Mouse (Mus musculus) small intestine, adult 2 months (tissue): ENCODE measurements around the gene Prune1. TPM values are rescaled to one million over a fixed set of nuclear protein-coding genes. Genes with fewer than 3 reads are reported as not detected.
A peak's percentile ranks its signal among the peaks of the same experiment; 100 is the strongest.

ENCODE experiments used
- H3K27ac ChIP-seq: fragments of 200-500 bp; 2 replicates; pipeline ENCODE4 v1.5.1; 2012; ENCODE audit warnings: low read depth, low read length, control low read depth, inconsistent platforms; ENCODE audit not compliant: insufficient read depth
- H3K27me3 ChIP-seq: fragments of 200-500 bp; 2 replicates; pipeline ENCODE4 v1.6.1; 2012; ENCODE audit warnings: mild to moderate bottlenecking, moderate library complexity, low read length, inconsistent platforms; ENCODE audit not compliant: control insufficient read depth, insufficient read depth
- H3K36me3 ChIP-seq: fragments of 200-500 bp; 2 replicates; pipeline ENCODE4 v1.6.1; 2012; ENCODE audit warnings: mild to moderate bottlenecking, low read length, control low read depth, inconsistent platforms; ENCODE audit not compliant: control insufficient read depth, insufficient read depth
- H3K4me1 ChIP-seq: fragments of 200-500 bp; 2 replicates; pipeline ENCODE4 v1.6.1; 2012; ENCODE audit warnings: low read length, inconsistent platforms, mixed read lengths; ENCODE audit not compliant: control insufficient read depth, insufficient read depth, insufficient read length
- H3K4me3 ChIP-seq: fragments of 200-500 bp; 2 replicates; pipeline ENCODE4 v1.5.1; 2012; ENCODE audit warnings: low read depth, mild to moderate bottlenecking, control low read depth, inconsistent platforms, low read length, moderate library complexity
- CTCF ChIP-seq: fragments of 200-500 bp; IDR thresholded peaks from 2 replicates; pipeline ENCODE4 v1.5.1; 2012; ENCODE audit warnings: low read depth, mild to moderate bottlenecking, control low read depth, inconsistent platforms, low read length, moderate library complexity, mixed read lengths; ENCODE audit not compliant: insufficient replicate concordance, insufficient read length; ENCODE audit errors: extremely low read depth
- POLR2A ChIP-seq: fragments of 200-500 bp; IDR thresholded peaks from 2 replicates; pipeline ENCODE4 v1.6.1; 2012; ENCODE audit warnings: low read depth, mild to moderate bottlenecking, control low read depth, inconsistent platforms, low read length, moderate library complexity
- WGBS: fragments of 180-500 bp; shearing (Covaris S2); methylation state at CpG from one replicate; pipeline ENCODE4 v1.1.7; 2018; 5-methylcytosine and 5-hydroxymethylcytosine counted together
- polyA plus RNA-seq: library from polyadenylated mRNA; depleted of rRNA; stranded (reverse); fragments of >200 nt; gene quantifications from 2 replicates; pipeline ENCODE4 v1.2.3, GENCODE M21; 2012

Prune1 gene
- polyA plus RNA-seq, 1 experiment = 11.5 TPM

DNA sequence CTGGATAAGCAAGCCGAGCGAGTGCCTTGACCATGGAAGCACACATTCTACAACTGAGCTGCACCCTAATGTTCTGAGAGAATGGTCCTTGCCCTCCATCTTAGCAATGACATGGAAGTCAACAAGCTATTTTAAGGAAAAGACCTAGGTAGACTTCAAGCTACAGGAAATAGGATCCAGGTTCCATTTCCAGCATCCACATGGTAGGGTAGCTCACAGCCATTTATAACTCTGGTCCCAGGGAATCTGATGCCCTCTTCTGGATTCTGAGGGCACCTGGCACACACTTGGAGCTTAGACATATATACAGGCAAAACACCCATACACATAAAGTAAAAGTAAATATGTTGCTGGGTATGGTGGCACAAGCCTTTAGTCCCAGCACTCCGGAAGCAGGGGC lies 15.8 kb downstream of the Prune1 start:
- TF ChIP-seq POLR2A (no peak), CTCF (no peak)
- Histone ChIP-seq H3K4me3 (no peak overlapping the region), H3K4me1 (peaks cover 5% of the 10 kb centered on the region), H3K36me3 (peaks cover 13% of the 10 kb centered on the region), H3K27ac (no peak overlapping the region), H3K27me3 (no peaks in the 10 kb centered on the region)
- 97% methylated on average over 3 of the region's 3 CpGs for WGBS

DNA sequence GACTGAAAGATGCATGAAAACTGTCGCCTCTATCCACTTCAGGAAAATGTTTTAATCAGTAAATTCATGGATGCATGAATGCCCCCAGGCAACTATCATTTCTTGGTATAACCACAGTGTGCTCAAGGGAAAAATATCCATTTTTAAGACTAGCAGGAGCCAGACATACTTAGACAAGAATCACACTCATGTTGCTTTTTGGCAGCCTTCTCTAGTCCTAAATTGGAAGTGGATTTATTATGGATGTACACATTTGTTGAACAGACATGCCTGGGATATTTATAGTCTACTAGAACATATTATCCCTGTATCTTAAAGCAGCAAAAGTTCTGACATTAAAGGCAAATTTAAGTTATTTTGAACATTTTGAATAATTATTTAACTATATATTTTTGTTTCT lies 17.2 kb downstream of the Prune1 start:
- H3K27ac ChIP-seq = no peak overlapping the region
- 77% methylated on average over 1 of the region's 1 CpGs for WGBS
- H3K4me3 ChIP-seq = no peak overlapping the region
- TF ChIP-seq POLR2A (no peak), CTCF (no peak)
- H3K4me1 ChIP-seq = peaks cover 5% of the 10 kb centered on the region
- H3K36me3 ChIP-seq = peaks cover 18% of the 10 kb centered on the region
- H3K27me3 ChIP-seq = no peaks in the 10 kb centered on the region

DNA sequence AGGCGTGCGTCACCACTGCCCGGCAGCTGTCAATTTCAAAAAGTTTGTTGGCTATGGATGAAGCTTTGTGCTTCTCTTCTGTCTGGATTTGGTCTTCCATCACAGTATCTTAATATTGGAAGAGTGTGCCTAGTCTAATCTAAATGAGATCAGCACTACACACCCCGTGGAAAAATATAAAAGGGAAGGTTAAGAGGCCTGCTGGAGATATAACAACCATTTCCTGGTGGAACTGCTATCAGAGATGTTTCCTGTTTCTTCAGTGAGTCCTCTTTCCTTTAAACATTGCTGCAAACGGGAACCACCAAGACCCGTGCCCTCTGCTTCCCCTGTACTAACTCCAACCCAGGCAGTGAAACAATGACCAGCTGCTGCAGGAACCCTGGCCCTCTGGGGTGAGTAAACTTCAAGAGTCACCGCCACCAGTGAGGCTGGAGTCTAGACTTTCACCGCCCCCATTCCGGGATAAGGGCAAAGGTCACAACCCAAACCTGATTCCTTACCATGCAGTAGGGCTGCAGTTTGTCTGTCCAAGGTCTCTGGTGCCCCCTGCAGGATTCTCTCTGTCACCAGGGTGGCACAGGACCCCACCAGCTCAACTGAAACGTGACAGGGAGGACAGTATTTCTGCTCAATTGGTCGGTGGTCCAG lies 18.7 kb downstream of the Prune1 start:
- H3K4me3 ChIP-seq = no peak overlapping the region; the same call in 1 of the 2 replicates
- WGBS = 32% methylated on average over 11 of the region's 11 CpGs
- peaks cover 5% of the 10 kb centered on the region for H3K4me1 ChIP-seq
- peaks cover 21% of the 10 kb centered on the region for H3K36me3 ChIP-seq
- no peaks in the 10 kb centered on the region for H3K27me3 ChIP-seq
- TF ChIP-seq POLR2A (no peak), CTCF (peak; percentile 81; the same call in 1 of the 2 replicates)
- peak overlapping the region; percentile 25; the same call in 1 of the 2 replicates for H3K27ac ChIP-seq

DNA sequence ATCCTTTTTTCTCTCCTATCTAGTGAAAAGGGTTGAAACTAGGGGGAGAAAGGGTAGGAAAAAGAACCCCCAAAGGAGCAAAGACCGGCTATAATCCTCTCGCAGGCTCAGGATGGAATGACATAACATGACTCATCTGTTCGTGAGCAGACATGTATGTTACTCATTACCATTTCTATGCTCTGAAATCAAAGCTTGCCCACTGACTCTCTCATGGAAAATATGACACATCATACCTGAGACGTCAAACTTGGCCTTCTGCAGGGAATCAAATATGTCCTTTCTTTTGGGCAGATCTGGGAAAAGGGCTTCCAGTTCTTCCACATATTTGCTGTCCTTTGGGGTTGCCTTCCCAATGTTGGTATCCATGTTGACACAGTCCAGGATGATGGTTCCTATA lies 19.9 kb downstream of the Prune1 start:
- Histone ChIP-seq H3K27me3 (no peaks in the 10 kb centered on the region), H3K4me3 (no peak overlapping the region), H3K36me3 (peaks cover 25% of the 10 kb centered on the region), H3K4me1 (peaks cover 2% of the 10 kb centered on the region), H3K27ac (no peak overlapping the region)
- 91% methylated on average over 4 of the region's 4 CpGs for WGBS
- TF ChIP-seq POLR2A (no peak), CTCF (no peak)

DNA sequence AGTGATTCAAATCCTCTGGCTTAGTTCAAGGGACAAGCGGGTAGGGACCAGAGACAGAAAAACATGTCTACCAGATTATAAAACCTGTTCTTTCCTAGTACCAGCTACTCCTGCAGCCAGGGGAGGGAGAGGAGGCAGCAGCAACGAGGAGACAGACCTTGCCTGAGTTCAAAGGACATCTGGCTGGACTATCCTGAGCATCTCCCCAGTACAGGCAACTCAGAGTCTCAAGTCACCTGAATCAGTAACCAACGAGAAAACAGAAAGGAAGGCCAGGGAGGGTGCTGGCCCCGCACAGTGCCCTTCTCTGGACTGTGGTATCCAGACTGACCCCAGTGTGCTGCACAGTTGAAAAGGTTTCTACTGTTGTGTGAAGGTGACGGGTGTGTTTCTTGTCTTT lies 24.9 kb downstream of the Prune1 start:
- Histone ChIP-seq H3K27me3 (no peaks in the 10 kb centered on the region), H3K27ac (no peak overlapping the region), H3K4me3 (no peak overlapping the region), H3K36me3 (peaks cover 28% of the 10 kb centered on the region), H3K4me1 (no peaks in the 10 kb centered on the region)
- WGBS = 85% methylated on average over 5 of the region's 5 CpGs
- TF ChIP-seq POLR2A (no peak), CTCF (no peak)

DNA sequence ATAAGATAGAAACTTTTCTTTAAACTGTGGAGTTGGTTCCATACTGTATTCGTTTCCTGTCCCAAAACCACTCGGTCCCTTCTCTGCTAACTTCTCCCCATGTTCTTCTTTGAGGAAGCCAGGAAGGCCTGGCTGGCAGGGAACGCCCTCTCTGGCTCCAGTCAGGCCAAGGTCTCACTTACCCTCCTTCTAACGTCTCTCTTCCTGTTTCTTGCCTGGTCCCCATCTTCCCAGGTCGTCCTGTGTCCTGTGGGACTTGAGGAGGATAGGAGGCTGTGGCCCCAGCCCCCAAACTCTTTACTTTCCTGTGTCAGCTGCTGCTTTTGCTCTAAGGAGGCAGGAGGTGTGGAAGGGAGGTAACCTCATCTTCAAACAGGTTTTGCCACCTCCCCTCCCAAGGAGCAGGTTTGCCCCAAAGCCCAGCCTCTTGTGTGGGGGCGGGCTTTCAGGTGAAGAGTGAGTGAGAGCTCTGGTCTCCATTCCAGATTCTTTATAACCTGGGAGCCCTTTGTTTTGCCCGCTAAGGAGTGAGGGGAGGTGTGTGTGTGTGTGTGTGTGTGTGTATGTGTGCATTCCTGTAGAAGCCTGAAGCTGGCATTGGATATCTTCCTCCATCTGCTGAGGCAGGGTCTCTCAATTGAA lies 31.0 kb downstream of the Prune1 start, which contains the start of gene Bnipl:
Bnipl (minus strand) TSS at position 411 of the 642 bp plus-strand sequence.
- 42% methylated on average over 7 of the region's 7 CpGs for WGBS
- H3K27ac ChIP-seq = no peak within 1 kb of the TSS

DNA sequence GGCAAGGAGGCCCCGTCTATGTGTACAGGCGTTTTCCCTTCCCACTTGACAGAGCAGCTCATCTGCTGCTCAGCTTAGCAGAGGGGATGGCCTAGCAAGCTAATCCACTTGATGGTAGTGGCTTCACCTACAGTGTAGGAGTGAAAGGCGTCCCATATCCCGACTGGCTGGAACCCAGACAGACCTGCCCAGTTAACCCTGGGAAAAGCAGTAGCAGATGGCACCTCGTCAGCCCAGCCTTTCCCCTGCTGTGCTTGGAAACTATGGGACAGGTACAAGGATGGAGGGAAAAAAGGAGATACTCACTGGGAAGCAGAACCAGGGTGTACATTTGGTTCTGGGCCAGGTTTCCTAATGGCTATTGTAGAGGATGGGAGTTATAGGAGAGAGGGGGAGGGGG lies 31.5 kb downstream of the Prune1 start:
- Histone ChIP-seq H3K27ac (no peak overlapping the region), H3K4me3 (no peak overlapping the region), H3K27me3 (no peaks in the 10 kb centered on the region), H3K4me1 (no peaks in the 10 kb centered on the region), H3K36me3 (peaks cover 8% of the 10 kb centered on the region; the same call in 1 of the 2 replicates)
- TF ChIP-seq POLR2A = no peak
- no peak for TF ChIP-seq CTCF
- 82% methylated on average over 5 of the region's 5 CpGs for WGBS

More for the DNA sequence above, 31.0 kb downstream of the Prune1 start, which contains the start of gene Bnipl:
- Histone ChIP-seq H3K36me3 (peaks cover 9% of the 10 kb centered on the region; the same call in 1 of the 2 replicates), H3K27me3 (no peaks in the 10 kb centered on the region), H3K4me3 (no peak within 1 kb of the TSS), H3K4me1 (no peaks in the 10 kb centered on the region)
- TF ChIP-seq CTCF (no peak), POLR2A (no peak)
